8 mouse cellular contexts compared by ENCODE assay signal in the genomic region with DNA sequence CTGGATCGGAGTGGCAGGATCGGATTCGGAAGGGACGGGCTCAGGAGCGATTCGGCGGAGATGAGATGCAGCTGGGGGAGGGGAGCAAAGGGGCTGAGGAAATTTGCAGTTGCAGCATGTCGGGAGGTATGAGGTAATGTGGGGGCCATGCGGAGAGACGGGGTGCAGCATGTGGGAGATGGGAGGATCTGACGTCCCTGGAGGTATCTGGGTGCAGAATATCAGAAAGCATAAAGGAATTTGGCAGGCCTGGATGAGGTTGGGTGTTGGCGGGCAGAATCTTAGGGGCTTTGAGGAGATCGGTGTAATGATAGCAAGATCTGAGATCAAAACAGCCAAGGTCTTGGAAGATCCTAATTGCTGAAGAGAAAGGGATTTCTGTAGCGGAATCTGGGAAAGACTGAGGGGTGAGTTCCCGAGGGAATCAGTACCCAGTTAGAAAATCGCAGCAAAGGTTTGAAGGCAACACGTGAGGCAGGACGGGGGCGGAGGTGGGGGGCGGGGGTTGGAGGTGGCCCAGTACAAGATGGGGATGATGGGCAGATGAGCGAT. TPM values are rescaled to one million over a fixed set of nuclear protein-coding genes. Genes with fewer than 3 reads are reported as not detected.
DNase-seq lines count a peak whose midpoint lies in the region; ATAC-seq and TF ChIP-seq lines count a peak whose summit lies in the region.

No protein-coding gene starts in this region.

- H3K9ac ChIP-seq in kidney, embryonic 16.5 days (replicated peaks; ENCODE audit: low read length) = peak overlapping the region; percentile 90
- H3K9ac ChIP-seq in ES-E14 (ENCODE audit: insufficient read depth, low read depth, low read length, poor library complexity, severe bottlenecking) = peak overlapping the region; percentile 85
- H3K9ac ChIP-seq in embryonic facial prominence, embryonic 12.5 days = peak overlapping the region; percentile 81
- H3K9ac ChIP-seq in limb, embryonic 11.5 days (ENCODE audit: low read length) = peak overlapping the region; percentile 67
- H3K9ac ChIP-seq in neural tube, embryonic 14.5 days (replicated peaks; ENCODE audit: low read depth, low read length) = peak overlapping the region; percentile 81

- in situ Hi-C loops in ES-E14 (cut with MboI; ENCODE audit: low sequenced_read_pairs in 2 of 2, unreplicated experiment in 2 of 2) = no loop called here

- H3K4me3 ChIP-seq in kidney, embryonic 16.5 days (ENCODE audit: low read length) = peak overlapping the region; percentile 82
- H3K4me3 ChIP-seq in ES-E14 (ENCODE audit: insufficient read depth in 1 of 2, low read depth in 1 of 2, low read length in 2 of 2, poor library complexity in 1 of 2, severe bottlenecking in 1 of 2) = peak overlapping the region; percentile 84 to 87
- peak overlapping the region; percentile 71 for H3K4me3 ChIP-seq in embryonic facial prominence, embryonic 12.5 days
- H3K4me3 ChIP-seq in limb, embryonic 11.5 days (ENCODE audit: low read depth, low read length) = peak overlapping the region; percentile 62
- peak overlapping the region; percentile 73 for H3K4me3 ChIP-seq in neural tube, embryonic 14.5 days (ENCODE audit: low read depth, low read length)

- H3K9me3 ChIP-seq in kidney, embryonic 16.5 days (ENCODE audit: low read length) = no peaks in the 10 kb centered on the region
- H3K9me3 ChIP-seq in ES-E14 (ENCODE audit: control insufficient read depth, insufficient read depth, low read depth, low read length) = no peaks in the 10 kb centered on the region
- H3K9me3 ChIP-seq in embryonic facial prominence, embryonic 12.5 days = no peaks in the 10 kb centered on the region
- H3K9me3 ChIP-seq in limb, embryonic 11.5 days (ENCODE audit: control insufficient read depth, low read length) = no peaks in the 10 kb centered on the region
- H3K9me3 ChIP-seq in neural tube, embryonic 14.5 days (ENCODE audit: control insufficient read depth, low read length) = no peaks in the 10 kb centered on the region

- peak; percentile 85; the same call in 1 of the 2 replicates for ATAC-seq in kidney, embryonic 16.5 days (ENCODE audit: low FRiP score, low TSS enrichment)
- peak; percentile 84 for ATAC-seq in embryonic facial prominence, embryonic 12.5 days (ENCODE audit: insufficient number of reproducible peaks, insufficient read depth, low FRiP score, low TSS enrichment)
- ATAC-seq in limb, embryonic 11.5 days (ENCODE audit: insufficient number of reproducible peaks, low FRiP score, low TSS enrichment, low read depth) = peak; percentile 64
- peak; percentile 91 for ATAC-seq in neural tube, embryonic 14.5 days (ENCODE audit: low read depth)

- no peak overlapping the region for H3K27ac ChIP-seq in kidney, embryonic 16.5 days (ENCODE audit: low read length)
- H3K27ac ChIP-seq in ES-E14 (ENCODE audit: insufficient read depth, low read depth, low read length, poor library complexity, severe bottlenecking) = no peak overlapping the region
- H3K27ac ChIP-seq in embryonic facial prominence, embryonic 12.5 days = peak overlapping the region; percentile 65; the same call in 1 of the 2 replicates
- no peak overlapping the region for H3K27ac ChIP-seq in limb, embryonic 11.5 days (replicated peaks; ENCODE audit: low read depth, low read length)
- H3K27ac ChIP-seq in neural tube, embryonic 14.5 days (ENCODE audit: low read depth, low read length) = peak overlapping the region; percentile 88

- H3K27me3 ChIP-seq in kidney, embryonic 16.5 days (ENCODE audit: insufficient read depth, low read length) = no peaks in the 10 kb centered on the region
- H3K27me3 ChIP-seq in embryonic facial prominence, embryonic 12.5 days = no peaks in the 10 kb centered on the region
- no peaks in the 10 kb centered on the region for H3K27me3 ChIP-seq in limb, embryonic 11.5 days (ENCODE audit: control insufficient read depth, insufficient read depth, low read length)
- H3K27me3 ChIP-seq in neural tube, embryonic 14.5 days (ENCODE audit: control insufficient read depth, insufficient read depth, low read length) = no peaks in the 10 kb centered on the region

- H3K4me2 ChIP-seq in kidney, embryonic 16.5 days (replicated peaks; ENCODE audit: low read depth, low read length) = peak overlapping the region; percentile 86
- peak overlapping the region; percentile 68 for H3K4me2 ChIP-seq in embryonic facial prominence, embryonic 12.5 days (replicated peaks)
- peak overlapping the region; percentile 57 for H3K4me2 ChIP-seq in limb, embryonic 11.5 days (ENCODE audit: low read depth, severe bottlenecking)
- H3K4me2 ChIP-seq in neural tube, embryonic 14.5 days (ENCODE audit: low read depth, low read length) = peak overlapping the region; percentile 63

- H3K36me3 ChIP-seq in kidney, embryonic 16.5 days (ENCODE audit: insufficient read depth, low read length) = no peaks in the 10 kb centered on the region
- no peaks in the 10 kb centered on the region for H3K36me3 ChIP-seq in ES-E14 (ENCODE audit: control insufficient read depth, insufficient read depth, low read length, poor library complexity, severe bottlenecking)
- H3K36me3 ChIP-seq in embryonic facial prominence, embryonic 12.5 days = no peaks in the 10 kb centered on the region
- H3K36me3 ChIP-seq in limb, embryonic 11.5 days (ENCODE audit: control insufficient read depth, insufficient read depth, low read length) = no peaks in the 10 kb centered on the region
- H3K36me3 ChIP-seq in neural tube, embryonic 14.5 days (ENCODE audit: control insufficient read depth, insufficient read depth, low read length) = no peaks in the 10 kb centered on the region

- under 1% methylated on average over 21 of the region's 21 CpGs for WGBS in kidney, embryonic 16.5 days
- WGBS in embryonic facial prominence, embryonic 12.5 days = under 1% methylated on average over 21 of the region's 21 CpGs
- 0% methylated on average over 21 of the region's 21 CpGs for WGBS in limb, embryonic 11.5 days
- under 1% methylated on average over 21 of the region's 21 CpGs for WGBS in neural tube, embryonic 14.5 days

- DNase-seq in kidney, postnatal 14 days = no peak
- DNase-seq in ES-E14 (ENCODE audit: low read depth, low spot score) = no peak
- no peak for DNase-seq in limb, embryonic 11.5 days (ENCODE audit: low spot score)
- DNase-seq in spleen, adult 18-20 months = no peak
- DNase-seq in c-Kit-positive CD71-positive TER-119-positive erythroid progenitor cells, embryonic 14.5 days (ENCODE audit: low spot score) = no peak

- H3K4me1 ChIP-seq in kidney, embryonic 16.5 days (ENCODE audit: insufficient read depth, low read length) = peaks cover 28% of the 10 kb centered on the region
- H3K4me1 ChIP-seq in ES-E14 (ENCODE audit: control insufficient read depth in 2 of 2, insufficient read depth in 2 of 2, low read length in 2 of 2, poor library complexity in 1 of 2) = no peaks in the 10 kb centered on the region
- peaks cover 16% of the 10 kb centered on the region; the same call in 1 of the 2 replicates for H3K4me1 ChIP-seq in embryonic facial prominence, embryonic 12.5 days
- 0 out of 2 replicates have a peak, but pooled peaks cover 3% of the 10 kb centered on the region for H3K4me1 ChIP-seq in limb, embryonic 11.5 days (ENCODE audit: control insufficient read depth, insufficient read depth, low read length)
- H3K4me1 ChIP-seq in neural tube, embryonic 14.5 days (ENCODE audit: control insufficient read depth, insufficient read depth, low read length) = peaks cover 21% of the 10 kb centered on the region

TF ChIP-seq in ES-E14, 5 proteins besides CTCF, POLR2A, EP300 and RAD21:
- TF ChIP-seq ZNF384 (IDR thresholded peaks at IDR 0.05; ENCODE audit: low read depth, low read length) = no peak
- TF ChIP-seq MAFK (IDR thresholded peaks at IDR 0.05; ENCODE audit: insufficient read depth, low read depth, low read length) = no peak

RNA-seq across cellular contexts. Expression of gene Trim32, which starts 0.4 kb away (rescaled TPM):
- polyA plus RNA-seq in kidney, embryonic 16.5 days (2015; fragmentation: Nextera tagmentation; extraction: Ambion mirVana) = 60.5 and 62.9 TPM in 2 replicates
- 10.8 and 12.4 TPM in 2 replicates for total RNA-seq in ES-E14 (2012; rRNA removed)
- 64.9 and 67.9 TPM in 2 replicates for polyA plus RNA-seq in embryonic facial prominence, embryonic 12.5 days (2016; fragmentation: Nextera tagmentation; extraction: Ambion mirVana)
- 58.8 and 61.6 TPM in 2 replicates for polyA plus RNA-seq in limb, embryonic 11.5 days (2014; fragmentation: Nextera tagmentation; extraction: Ambion mirVana)
- 188 and 189 TPM in 2 replicates for polyA plus RNA-seq in neural tube, embryonic 14.5 days (2014; fragmentation: Nextera tagmentation; extraction: Ambion mirVana)

Comparison
In these comparisons a context has a peak if more than half of its experiments do, and no peak if none do; other contexts are left out.
1. H3K27ac ChIP-seq: peak in embryonic facial prominence, embryonic 12.5 days (single experiment) and neural tube, embryonic 14.5 days (single experiment); none in kidney, embryonic 16.5 days (single experiment), ES-E14 (single experiment) and limb, embryonic 11.5 days (single experiment).
2. Peak in every context shown above with its lines, with median percentiles within 50 percentile points of each other: ATAC-seq, H3K4me2 ChIP-seq, H3K4me3 ChIP-seq and H3K9ac ChIP-seq.